Mouse (Mus musculus) liver, postnatal 0 days (tissue): ENCODE data around the gene Coa3. TPM values are rescaled to one million over a fixed set of nuclear protein-coding genes. Genes with fewer than 3 reads are reported as not detected.

Experiments used
- ATAC-seq: fragments of 200-750 bp; cut with Nextera tagmentation; 2 replicates; pipeline ENCODE4 v1.8.0; 2017; ENCODE audit warnings: mild to moderate bottlenecking, moderate library complexity
- DNase-seq: peaks from one replicate; pipeline ENCODE4 v3.0.0-alpha.2; 2016
- H3K27ac ChIP-seq: fragments of 300-500 bp; sonication (generic); 2 replicates; pipeline ENCODE4 v1.5.1; 2014; ENCODE audit warnings: antibody characterized with exemption, moderate library complexity, mild to moderate bottlenecking, low read depth
- H3K27me3 ChIP-seq: fragments of 300-500 bp; sonication (generic); 2 replicates; pipeline ENCODE4 v1.6.1; 2014; ENCODE audit warnings: low read length, control low read depth, mixed read lengths; ENCODE audit not compliant: insufficient read depth
- H3K36me3 ChIP-seq: fragments of 300-500 bp; sonication (generic); replicated peaks from 2 replicates; pipeline ENCODE4 v1.6.1; 2014; ENCODE audit warnings: mild to moderate bottlenecking, control low read depth, low read length, moderate library complexity, mixed read lengths; ENCODE audit not compliant: insufficient read depth
- H3K4me1 ChIP-seq: fragments of 300-500 bp; sonication (generic); 2 replicates; pipeline ENCODE4 v1.6.1; 2014; ENCODE audit warnings: antibody characterized with exemption, mild to moderate bottlenecking, control low read depth; ENCODE audit not compliant: insufficient read depth
- H3K4me2 ChIP-seq: fragments of 300-500 bp; sonication (generic); 2 replicates; pipeline ENCODE4 v1.6.1; 2014; ENCODE audit warnings: low read depth, mild to moderate bottlenecking, low read length, moderate library complexity, mixed read lengths
- H3K4me3 ChIP-seq: fragments of 300-500 bp; sonication (generic); 2 replicates; pipeline ENCODE4 v1.5.1; 2014; ENCODE audit warnings: low read depth, low read length
- H3K9ac ChIP-seq: fragments of 300-500 bp; sonication (generic); replicated peaks from 2 replicates; pipeline ENCODE4 v1.6.1; 2014; ENCODE audit warnings: mild to moderate bottlenecking, moderate library complexity
- H3K9me3 ChIP-seq: fragments of 300-500 bp; sonication (generic); 2 replicates; pipeline ENCODE4 v1.6.1; 2016; ENCODE audit warnings: mild to moderate bottlenecking, control low read depth, low read length, mixed read lengths
- CTCF ChIP-seq: sonication (generic); IDR thresholded peaks from 2 replicates; pipeline ENCODE4 v1.5.1; 2016; ENCODE audit warnings: antibody characterized with exemption, low read depth
- EP300 ChIP-seq: IDR thresholded peaks from 2 replicates; pipeline ENCODE4 v1.6.1; 2016; ENCODE audit warnings: antibody characterized with exemption, low read depth, mild to moderate bottlenecking
- WGBS: fragments of 180-500 bp; shearing (Covaris S2); extraction: QIAGEN DNeasy Blood & Tissue Kit; methylation state at CpG from one replicate; pipeline ENCODE4 v1.1.7; 2014; ENCODE audit not compliant: insufficient replicate concordance; 5-methylcytosine and 5-hydroxymethylcytosine counted together
- polyA plus RNA-seq: library from polyadenylated mRNA; unstranded; fragments of >200 nt; fragmentation: Nextera tagmentation; extraction: Ambion mirVana; gene quantifications from 2 replicates; pipeline ENCODE4 v1.2.1, GENCODE M21; 2015

Gene Coa3
- polyA plus RNA-seq, 1 experiment from 2014 or later = 86.6 TPM

GRCm38 (mm10) chr11:101259261-101259712 is 19.6 kb downstream of the Coa3 start:
- WGBS = 36% methylated on average over 6 of the region's 6 CpGs
- TF ChIP-seq CTCF (no peak), EP300 (no peak)
- Histone ChIP-seq H3K27me3 (peaks cover 25% of the 10 kb centered on the region), H3K4me3 (no peak overlapping the region), H3K4me2 (peak overlapping the region; percentile 87), H3K9me3 (no peaks in the 10 kb centered on the region), H3K36me3 (peaks cover 25% of the 10 kb centered on the region), H3K9ac (peak overlapping the region; percentile 68), H3K4me1 (peaks cover 47% of the 10 kb centered on the region), H3K27ac (peak overlapping the region; percentile 72)
- no peak for ATAC-seq
- DNase-seq = no peak

GRCm38 (mm10) chr11:101255826-101256775 is 22.8 kb downstream of the Coa3 start:
- Histone ChIP-seq H3K4me1 (peaks cover 40% of the 10 kb centered on the region), H3K9me3 (no peaks in the 10 kb centered on the region), H3K4me3 (no peak overlapping the region), H3K4me2 (no peak overlapping the region), H3K27ac (no peak overlapping the region), H3K9ac (no peak overlapping the region), H3K27me3 (no peaks in the 10 kb centered on the region), H3K36me3 (peaks cover 25% of the 10 kb centered on the region)
- TF ChIP-seq CTCF (no peak), EP300 (no peak)
- WGBS = 74% methylated on average over 13 of the region's 13 CpGs
- DNase-seq (no peak), ATAC-seq (no peak)

GRCm38 (mm10) chr11:101253613-101254389 is 25.1 kb downstream of the Coa3 start, which contains the start of gene Vps25:
TSS of gene Vps25 (plus strand) at chr11:101253707.
- TF ChIP-seq EP300 (no peak), CTCF (peak; percentile 39)
- peak within 1 kb of the TSS; percentile 72 for H3K4me3 ChIP-seq
- ATAC-seq = peak; percentile 91
- H3K4me1 ChIP-seq = peaks cover 18% of the 10 kb centered on the region
- no peaks in the 10 kb centered on the region for H3K27me3 ChIP-seq
- under 1% methylated on average over 40 of the region's 40 CpGs for WGBS
- peak within 1 kb of the TSS; percentile 93 for H3K4me2 ChIP-seq
- peak; percentile 90 for DNase-seq
- peak within 1 kb of the TSS; percentile 85 for H3K27ac ChIP-seq
- H3K36me3 ChIP-seq = peaks cover 19% of the 10 kb centered on the region
- peak within 1 kb of the TSS; percentile 92 for H3K9ac ChIP-seq
- no peaks in the 10 kb centered on the region for H3K9me3 ChIP-seq

- H3K4me1 ChIP-seq = peaks cover 17% of the 10 kb centered on the region
- DNase-seq = no peak
- H3K9ac ChIP-seq = peak overlapping the region; percentile 92
- TF ChIP-seq CTCF (no peak), EP300 (no peak)
- H3K4me3 ChIP-seq = peak overlapping the region; percentile 72
- peaks cover 11% of the 10 kb centered on the region for H3K36me3 ChIP-seq
- no peak for ATAC-seq
- 4% methylated on average over 7 of the region's 7 CpGs for WGBS
- H3K27me3 ChIP-seq = peaks cover 5% of the 10 kb centered on the region
- H3K9me3 ChIP-seq = no peaks in the 10 kb centered on the region
- peak overlapping the region; percentile 85 for H3K27ac ChIP-seq
- peak overlapping the region; percentile 93 for H3K4me2 ChIP-seq
Measured at GRCm38 (mm10) chr11:101252941-101253340, 26.0 kb downstream of the Coa3 start.

- Histone ChIP-seq H3K27ac (no peak overlapping the region), H3K4me1 (peaks cover 18% of the 10 kb centered on the region)
- 65% methylated on average over 2 of the region's 2 CpGs for WGBS
Measured at GRCm38 (mm10) chr11:101251031-101251430, 27.9 kb downstream of the Coa3 start.

More at GRCm38 (mm10) chr11:101251031-101251430, 27.9 kb downstream of the Coa3 start:
- Histone ChIP-seq H3K36me3 (peaks cover 3% of the 10 kb centered on the region; the same call in 1 of the 2 replicates), H3K4me3 (no peak overlapping the region), H3K4me2 (no peak overlapping the region), H3K9ac (no peak overlapping the region), H3K9me3 (no peaks in the 10 kb centered on the region), H3K27me3 (peaks cover 24% of the 10 kb centered on the region)
- TF ChIP-seq CTCF (no peak), EP300 (no peak)
- no peak for DNase-seq
- no peak for ATAC-seq
